Mouse (Mus musculus) heart, embryonic 14.5 days (tissue): ENCODE data around the gene Myoc. TPM values are rescaled to one million over a fixed set of nuclear protein-coding genes. Genes with fewer than 3 reads are reported as not detected.
"Not testable (repeated sequence)": the region's sequence is repeated elsewhere in the genome, so short reads cannot be mapped to it uniquely, and the experiment has no call there.

Experiments used
- ATAC-seq: fragments of 200-750 bp; cut with Nextera tagmentation; 2 replicates; pipeline ENCODE4 v1.8.0; 2017; ENCODE audit warnings: low read depth, moderate TSS enrichment; ENCODE audit not compliant: insufficient number of reproducible peaks, insufficient read depth, low FRiP score
- H3K27ac ChIP-seq, 2 experiments: fragments of 200-500 bp in 1 of 2; fragments of 300-500 bp in 1 of 2; sonication (generic) in 1 of 2; replicated peaks in 1 of 2; 2 replicates each; pipeline ENCODE4 v1.5.1; 2012 to 2014; ENCODE audit warnings: low read depth in 2 of 2, low read length in 2 of 2, control low read depth in 1 of 2, mild to moderate bottlenecking in 1 of 2, mixed read lengths in 1 of 2; ENCODE audit not compliant: control insufficient read depth in 1 of 2, insufficient read depth in 1 of 2
- H3K27me3 ChIP-seq: fragments of 300-500 bp; sonication (generic); 2 replicates; pipeline ENCODE4 v1.6.1; 2014; ENCODE audit warnings: mild to moderate bottlenecking, low read length, control low read depth; ENCODE audit not compliant: control insufficient read depth, insufficient read depth
- H3K36me3 ChIP-seq: fragments of 300-500 bp; sonication (generic); 2 replicates; pipeline ENCODE4 v1.6.1; 2014; ENCODE audit warnings: mild to moderate bottlenecking, control low read depth, low read length, mixed read lengths; ENCODE audit not compliant: control insufficient read depth, insufficient read depth
- H3K4me1 ChIP-seq, 2 experiments: fragments of 200-500 bp in 1 of 2; fragments of 300-500 bp in 1 of 2; sonication (generic) in 1 of 2; 2 replicates each; pipeline ENCODE4 v1.6.1; 2012 to 2014; ENCODE audit warnings: low read length in 2 of 2, control low read depth in 1 of 2, mixed read lengths in 1 of 2; ENCODE audit not compliant: control insufficient read depth in 2 of 2, insufficient read depth in 2 of 2
- H3K4me2 ChIP-seq: fragments of 300-500 bp; sonication (generic); 2 replicates; pipeline ENCODE4 v1.6.1; 2014; ENCODE audit warnings: mild to moderate bottlenecking, low read length
- H3K4me3 ChIP-seq, 2 experiments: fragments of 200-500 bp in 1 of 2; fragments of 300-500 bp in 1 of 2; sonication (generic) in 1 of 2; 2 replicates each; pipeline ENCODE4 v1.5.1; 2012 to 2014; ENCODE audit warnings: low read length in 2 of 2, mild to moderate bottlenecking in 2 of 2, control low read depth in 1 of 2, low read depth in 1 of 2, moderate library complexity in 1 of 2; ENCODE audit not compliant: control insufficient read depth in 1 of 2, insufficient read depth in 1 of 2
- H3K9ac ChIP-seq: fragments of 300-500 bp; sonication (generic); 2 replicates; pipeline ENCODE4 v1.6.1; 2014; ENCODE audit warnings: mild to moderate bottlenecking, low read length
- H3K9me3 ChIP-seq: fragments of 300-500 bp; sonication (generic); 2 replicates; pipeline ENCODE4 v1.6.1; 2016; ENCODE audit warnings: low read length, control low read depth; ENCODE audit not compliant: control insufficient read depth
- WGBS: fragments of 180-500 bp; shearing (Covaris S2); extraction: QIAGEN DNeasy Blood & Tissue Kit; methylation state at CpG from one replicate; pipeline ENCODE4 v1.1.7; 2014; 5-methylcytosine and 5-hydroxymethylcytosine counted together
- polyA plus RNA-seq: library from polyadenylated mRNA; unstranded; fragments of >200 nt; fragmentation: Nextera tagmentation; extraction: Ambion mirVana; gene quantifications from 2 replicates; pipeline ENCODE4 v1.2.1, GENCODE M21; 2014

Gene Myoc
- polyA plus RNA-seq, 1 experiment from 2014 or later = not detected

- Histone ChIP-seq H3K27me3 (no peaks in the 10 kb centered on the region), H3K4me1 (no peaks in the 10 kb centered on the region), H3K9me3 (no peaks in the 10 kb centered on the region), H3K36me3 (no peaks in the 10 kb centered on the region), H3K27ac (no peak overlapping the region), H3K4me2 (no peak overlapping the region), H3K9ac (no peak overlapping the region), H3K4me3 (no peak overlapping the region)
- WGBS = 36% methylated on average over 9 of the region's 9 CpGs
- ATAC-seq = no peak
Measured at GRCm38 (mm10) chr1:162609633-162610250, 29.2 kb upstream of the Myoc start.

GRCm38 (mm10) chr1:162611191-162611590, 27.8 kb upstream of the Myoc start:
- H3K27me3 ChIP-seq = no peaks in the 10 kb centered on the region
- no peak for ATAC-seq
- H3K9me3 ChIP-seq = no peaks in the 10 kb centered on the region
- H3K9ac ChIP-seq = no peak overlapping the region
- H3K4me2 ChIP-seq = no peak overlapping the region
- H3K4me1 ChIP-seq = no peaks in the 10 kb centered on the region
- no peak overlapping the region for H3K27ac ChIP-seq
- 65% methylated on average over 4 of the region's 4 CpGs for WGBS
- H3K4me3 ChIP-seq = no peak overlapping the region
- H3K36me3 ChIP-seq = no peaks in the 10 kb centered on the region

DNA sequence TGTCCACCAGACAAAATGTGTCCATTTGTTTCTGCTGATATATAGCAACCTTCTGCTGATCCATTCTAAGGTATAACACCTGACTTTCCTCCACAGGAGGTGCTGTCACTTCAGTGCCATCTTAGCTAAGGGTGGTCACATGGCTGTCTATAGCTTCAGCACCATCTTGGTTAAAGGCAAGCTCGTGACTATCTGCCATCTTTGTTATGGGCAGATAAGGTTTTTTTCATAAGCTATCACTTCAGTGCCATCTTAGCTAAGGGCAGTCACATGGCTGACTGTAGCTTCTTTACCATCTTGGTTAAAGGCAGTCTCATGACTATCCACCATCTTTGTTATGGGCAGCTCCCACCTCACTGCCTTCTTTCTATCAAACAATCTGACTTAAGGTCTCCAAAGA, 23.4 kb upstream of the Myoc start:
- H3K9me3 ChIP-seq = no peaks in the 10 kb centered on the region
- 85% methylated on average over 1 of the region's 1 CpGs for WGBS
- no peak overlapping the region for H3K9ac ChIP-seq
- H3K27me3 ChIP-seq = no peaks in the 10 kb centered on the region
- H3K36me3 ChIP-seq = no peaks in the 10 kb centered on the region
- H3K4me1 ChIP-seq = no peaks in the 10 kb centered on the region
- no peak overlapping the region for H3K27ac ChIP-seq
- no peak for ATAC-seq
- no peak overlapping the region for H3K4me2 ChIP-seq
- H3K4me3 ChIP-seq = no peak overlapping the region

- Histone ChIP-seq H3K9ac (no peak overlapping the region), H3K4me3 (no peak overlapping the region), H3K4me2 (no peak overlapping the region), H3K36me3 (no peaks in the 10 kb centered on the region), H3K27ac (no peak overlapping the region), H3K4me1 (peaks cover 3 to 7% of the 10 kb centered on the region in 2 experiments; a peak in 2 of 4 replicates), H3K27me3 (no peaks in the 10 kb centered on the region), H3K9me3 (no peaks in the 10 kb centered on the region)
- WGBS = 65% methylated on average over 4 of the region's 4 CpGs
- no peak for ATAC-seq
Measured at GRCm38 (mm10) chr1:162620487-162620886, 18.5 kb upstream of the Myoc start.

GRCm38 (mm10) chr1:162623895-162624294, 15.1 kb upstream of the Myoc start:
- Histone ChIP-seq H3K4me1 (peaks cover 3 to 7% of the 10 kb centered on the region in 2 experiments; a peak in 2 of 4 replicates), H3K27me3 (no peaks in the 10 kb centered on the region), H3K27ac (no peak overlapping the region), H3K4me2 (no peak overlapping the region), H3K9ac (no peak overlapping the region), H3K36me3 (no peaks in the 10 kb centered on the region), H3K9me3 (no peaks in the 10 kb centered on the region), H3K4me3 (no peak overlapping the region)
- ATAC-seq = no peak
- 26% methylated on average over 4 of the region's 4 CpGs for WGBS

GRCm38 (mm10) chr1:162625229-162625628, 13.7 kb upstream of the Myoc start:
- Histone ChIP-seq H3K36me3 (no peaks in the 10 kb centered on the region), H3K27ac (no peak overlapping the region), H3K9me3 (no peaks in the 10 kb centered on the region), H3K9ac (no peak overlapping the region), H3K4me3 (no peak overlapping the region), H3K4me1 (peaks cover 3 to 7% of the 10 kb centered on the region in 2 experiments; a peak in 2 of 4 replicates), H3K27me3 (no peaks in the 10 kb centered on the region), H3K4me2 (peak overlapping the region; percentile 32)
- ATAC-seq = no peak
- 21% methylated on average over 7 of the region's 7 CpGs for WGBS

GRCm38 (mm10) chr1:162627821-162628220, 11.1 kb upstream of the Myoc start:
- H3K9ac ChIP-seq, H3K9me3 ChIP-seq, H3K36me3 ChIP-seq, H3K4me1 ChIP-seq, H3K4me3 ChIP-seq, H3K27me3 ChIP-seq, H3K4me2 ChIP-seq, ATAC-seq, H3K27ac ChIP-seq: not testable (repeated sequence)
- WGBS = 79% methylated on average over 4 of the region's 4 CpGs

- 90% methylated on average over 15 of the region's 15 CpGs for WGBS
- H3K9me3 ChIP-seq, H3K36me3 ChIP-seq, H3K4me3 ChIP-seq, H3K27me3 ChIP-seq, H3K9ac ChIP-seq, H3K27ac ChIP-seq, H3K4me2 ChIP-seq, ATAC-seq, H3K4me1 ChIP-seq: not testable (repeated sequence)
Measured at GRCm38 (mm10) chr1:162628326-162628725, 10.6 kb upstream of the Myoc start.
